Mouse (Mus musculus) frontal cortex, adult 2 months (tissue): Measurements from ENCODE around the gene Rrp8. TPM values are rescaled to one million over a fixed set of nuclear protein-coding genes. Genes with fewer than 3 reads are reported as not detected.
A peak's percentile ranks its signal among the peaks of the same experiment; 100 is the strongest.

Source experiments
- DNase-seq, 2 experiments: peaks; one replicate each; pipeline ENCODE4 v3.0.0; 2022; ENCODE audit warnings: low spot score in 1 of 2; ENCODE audit errors: extremely low spot score in 1 of 2
- polyA plus RNA-seq: library from polyadenylated mRNA; depleted of rRNA; stranded (reverse); fragments of >200 nt; gene quantifications from 2 replicates; pipeline ENCODE4 v1.2.3, GENCODE M21; 2012; rRNA removed

The Rrp8 gene
- 9.5 and 10.0 TPM in 2 replicates for polyA plus RNA-seq

DNA sequence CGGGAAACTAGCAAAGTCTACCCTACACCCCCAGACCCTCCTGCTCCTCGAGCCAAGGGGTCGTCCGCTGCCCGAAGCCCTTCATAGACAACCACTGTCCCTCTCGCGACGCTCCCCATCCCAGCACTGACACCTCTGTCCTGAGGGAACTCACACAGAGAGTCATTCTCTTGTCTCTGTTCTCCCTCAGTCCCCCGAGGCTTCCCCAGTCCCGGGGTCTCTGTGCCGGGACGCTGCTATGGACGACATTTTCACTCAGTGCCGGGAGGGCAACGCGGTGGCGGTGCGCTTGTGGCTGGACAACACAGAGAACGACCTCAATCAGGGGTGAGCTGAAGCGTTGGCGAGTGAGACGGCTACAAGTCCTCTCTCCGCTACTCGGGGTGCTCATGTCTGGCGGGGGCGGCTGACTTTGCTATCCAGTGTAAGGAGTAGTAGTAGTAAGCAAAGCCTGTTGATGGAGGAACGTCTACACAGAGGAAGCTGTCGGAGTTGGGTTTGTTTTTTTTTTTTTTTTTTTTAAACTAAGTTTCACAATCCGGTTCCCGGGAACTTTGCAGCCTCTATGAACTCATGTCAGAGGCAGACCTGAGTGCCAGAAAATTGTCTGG is at the start of gene Rrp8:
Gene Rrp8, minus strand, starts transcription at position 475 of the 611 bp plus-strand sequence.
- no peak for DNase-seq

DNA sequence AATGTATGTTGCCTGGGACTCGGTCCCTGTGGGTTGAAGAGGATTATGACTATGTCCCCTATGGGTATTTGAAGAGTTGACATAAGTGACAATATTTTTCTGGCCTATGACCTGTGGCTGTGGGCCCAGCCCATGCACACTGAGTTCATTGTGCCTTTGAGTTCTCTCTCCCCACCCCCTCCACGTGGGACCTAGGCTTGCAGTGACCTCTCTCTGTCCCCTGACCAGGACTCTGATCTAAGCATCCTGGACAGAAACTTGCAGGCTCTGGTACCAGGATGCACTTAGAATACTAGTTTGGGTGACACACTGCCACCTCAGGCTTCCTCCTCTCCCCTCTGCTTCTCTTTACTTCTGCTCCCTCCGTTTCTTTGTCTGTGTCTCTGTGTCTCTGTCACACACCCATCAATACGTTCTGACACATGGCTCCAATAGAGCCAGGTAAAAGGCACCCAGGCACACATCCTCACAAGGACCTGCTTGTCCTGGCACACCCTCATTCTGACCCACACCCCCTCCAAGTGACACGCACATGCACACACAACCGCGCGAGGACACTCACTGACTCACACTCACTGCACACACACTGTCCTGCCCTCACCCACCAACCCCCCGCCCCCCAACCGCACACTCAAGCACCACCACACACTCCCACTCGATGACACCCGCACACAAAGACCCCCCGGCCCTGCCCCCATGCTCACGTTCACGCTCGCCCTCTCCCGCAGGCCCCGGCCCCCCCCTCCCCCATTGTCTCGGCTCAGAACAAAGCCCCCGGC is 49.5 kb upstream of the Rrp8 start:
- DNase-seq: no peak

DNA sequence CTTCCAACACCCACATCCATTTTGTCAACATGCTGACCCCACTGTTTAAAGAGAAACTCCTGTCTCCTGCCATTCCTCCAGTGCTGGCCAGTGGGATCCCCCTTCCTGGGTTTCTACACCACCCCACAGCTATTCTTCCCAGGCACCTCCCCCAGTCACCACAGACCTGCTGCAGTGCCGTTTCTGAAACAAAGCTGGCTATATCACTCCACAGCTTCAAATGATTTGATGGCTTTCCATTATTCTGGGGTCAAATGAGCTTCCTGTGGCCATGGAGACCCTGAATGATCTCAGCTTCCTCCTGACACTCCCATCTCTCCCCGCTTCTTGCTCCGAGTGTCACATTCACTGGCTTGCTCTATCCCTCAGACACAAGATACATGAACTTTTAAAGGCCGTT is 47.4 kb upstream of the Rrp8 start:
- no peak for DNase-seq

DNA sequence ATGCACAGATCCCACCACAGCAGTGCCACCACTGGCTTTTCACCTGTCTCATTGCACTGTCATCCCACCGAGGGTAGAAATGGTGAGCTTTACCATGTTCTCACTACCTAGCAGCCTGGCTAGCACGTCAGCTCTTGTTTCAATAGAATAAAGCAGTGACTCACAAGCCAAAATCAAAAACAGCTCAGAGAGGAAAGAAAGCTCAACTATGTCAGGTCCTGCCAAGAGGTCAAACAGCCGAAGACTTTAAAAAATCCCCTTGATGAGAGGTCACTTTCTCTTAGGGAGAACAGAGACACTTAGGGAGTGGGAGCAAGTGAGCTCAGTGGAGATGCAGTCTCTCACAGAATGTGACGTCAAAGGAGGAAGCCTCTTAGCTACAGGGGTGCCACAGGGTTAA is 46.7 kb upstream of the Rrp8 start:
- no peak for DNase-seq

DNA sequence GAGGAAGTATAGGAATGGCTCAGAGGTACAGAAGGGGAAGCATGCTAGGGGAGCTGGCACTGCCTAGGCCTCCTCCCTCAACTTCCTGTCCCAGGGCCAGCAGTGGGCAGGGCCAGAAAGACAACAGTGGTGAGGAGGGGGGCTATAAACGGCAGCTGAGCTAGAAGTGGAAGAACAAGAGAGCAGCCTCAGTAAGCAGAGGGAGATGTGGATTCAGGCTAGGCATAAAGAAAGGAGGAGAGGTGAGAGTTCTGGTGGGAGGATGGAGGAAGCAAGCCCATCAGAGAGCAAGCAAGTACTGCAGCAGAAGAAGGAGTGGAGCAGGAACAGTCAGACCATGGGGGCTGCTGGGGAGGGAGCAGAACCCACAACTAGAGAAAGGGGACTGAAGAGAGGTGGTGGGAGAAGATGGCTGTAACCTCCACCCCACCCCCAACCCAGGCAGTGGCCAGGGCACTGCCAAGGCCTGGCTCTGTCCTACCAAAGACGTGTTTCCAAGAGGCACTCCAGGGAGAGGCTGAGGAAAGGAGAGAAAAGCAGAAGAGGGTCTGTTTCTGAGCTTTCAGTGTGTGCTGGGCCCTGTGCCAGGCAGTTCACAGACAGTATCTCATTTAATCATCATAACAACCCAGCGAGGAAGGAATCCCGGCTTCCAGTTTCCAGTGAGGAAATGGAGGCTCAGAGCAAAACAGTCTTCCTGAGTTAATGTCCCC is 41.5 kb upstream of the Rrp8 start:
- DNase-seq: no peak

DNA sequence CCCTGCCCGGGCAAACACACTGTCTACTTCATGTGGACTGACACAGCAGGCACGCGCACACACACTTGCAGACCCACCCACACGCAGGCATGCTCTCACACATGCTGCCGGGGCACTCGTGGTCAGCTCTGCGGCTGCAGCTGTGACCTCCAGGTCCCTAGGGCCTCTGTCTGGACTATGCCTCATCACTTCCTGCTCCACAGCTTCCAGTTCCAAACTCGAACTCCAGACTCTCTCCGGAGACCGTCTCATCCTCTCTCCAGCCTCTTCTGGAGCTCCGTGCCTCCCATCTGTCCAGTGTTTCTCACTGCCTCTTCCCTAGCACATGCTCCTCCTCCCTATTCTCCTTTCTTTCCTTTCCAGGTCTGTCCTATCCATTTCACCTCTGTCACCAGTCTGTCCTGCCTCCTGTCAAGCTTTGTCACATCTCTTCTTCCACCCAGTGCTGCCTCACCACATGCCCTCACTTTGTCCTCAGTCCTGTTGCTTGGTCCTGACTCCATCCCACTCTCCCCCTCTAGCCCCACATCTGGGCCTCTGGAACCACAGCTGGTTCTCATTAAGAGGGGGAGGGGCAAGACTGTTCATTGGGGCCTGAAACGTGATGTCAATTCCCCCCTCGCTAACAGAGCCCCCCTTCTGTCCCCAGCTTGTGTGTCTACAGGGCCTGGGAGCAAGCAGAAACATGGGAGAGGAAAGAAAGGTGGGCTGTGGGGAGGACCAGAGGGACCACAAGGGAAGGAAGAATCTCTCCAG is 40.8 kb upstream of the Rrp8 start:
- DNase-seq: no peak

DNA sequence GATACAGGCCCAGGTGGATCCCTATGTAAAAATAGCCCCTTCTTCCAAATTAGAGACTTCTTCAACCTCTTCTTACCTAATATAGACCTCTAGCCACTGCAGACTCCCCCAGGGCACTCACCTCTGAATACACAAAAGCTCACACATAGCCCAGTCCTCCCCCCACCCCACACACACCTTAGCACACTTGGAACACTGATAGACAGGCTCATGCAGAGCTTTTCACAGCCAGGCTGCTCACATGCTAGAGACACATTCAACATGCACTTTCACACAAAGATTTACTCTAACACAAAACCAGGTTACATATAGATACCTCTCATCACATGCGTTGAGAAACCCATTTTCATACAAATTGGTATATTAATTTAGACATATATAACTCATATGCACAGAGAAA is 40.1 kb upstream of the Rrp8 start:
- DNase-seq: no peak

DNA sequence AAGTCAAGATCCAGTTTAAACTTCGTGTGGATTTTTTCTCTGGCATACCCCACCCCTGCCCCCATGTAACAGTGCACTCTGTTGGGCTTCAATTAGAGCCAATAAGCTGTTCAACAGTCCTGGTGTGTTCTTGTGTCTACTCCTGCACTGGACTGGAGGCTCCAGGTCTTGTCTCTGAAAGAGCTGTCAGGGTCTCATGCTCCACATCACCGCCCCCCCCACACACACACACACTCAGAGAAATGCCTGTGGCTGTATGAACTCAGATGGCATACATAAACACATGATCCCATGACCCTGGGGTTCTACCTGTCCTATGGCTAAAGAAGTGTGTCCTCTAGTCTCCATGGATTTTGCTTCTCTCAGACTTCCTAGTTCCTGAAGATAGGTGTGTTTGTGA is 38.8 kb upstream of the Rrp8 start:
- DNase-seq: no peak

DNA sequence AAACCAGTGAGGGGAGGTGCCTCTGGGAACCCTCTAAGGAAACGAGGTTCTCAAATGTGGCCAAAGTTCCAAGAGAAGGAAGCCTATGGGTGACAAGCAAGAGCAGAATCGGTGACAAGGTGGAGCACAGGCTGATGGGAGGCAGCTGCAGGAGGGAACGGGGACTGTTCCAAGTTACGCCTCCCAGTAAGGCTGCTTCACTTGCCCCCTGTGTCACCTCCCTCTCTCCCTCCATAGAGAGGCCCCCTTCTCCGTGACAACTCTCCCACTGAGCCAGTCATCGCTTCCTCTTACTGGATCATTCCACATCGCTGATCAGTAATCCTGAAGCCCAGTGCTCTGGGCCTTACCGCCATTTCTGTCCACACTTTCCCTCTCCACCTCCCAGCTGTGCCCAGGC is 37.5 kb upstream of the Rrp8 start:
- DNase-seq: no peak

DNA sequence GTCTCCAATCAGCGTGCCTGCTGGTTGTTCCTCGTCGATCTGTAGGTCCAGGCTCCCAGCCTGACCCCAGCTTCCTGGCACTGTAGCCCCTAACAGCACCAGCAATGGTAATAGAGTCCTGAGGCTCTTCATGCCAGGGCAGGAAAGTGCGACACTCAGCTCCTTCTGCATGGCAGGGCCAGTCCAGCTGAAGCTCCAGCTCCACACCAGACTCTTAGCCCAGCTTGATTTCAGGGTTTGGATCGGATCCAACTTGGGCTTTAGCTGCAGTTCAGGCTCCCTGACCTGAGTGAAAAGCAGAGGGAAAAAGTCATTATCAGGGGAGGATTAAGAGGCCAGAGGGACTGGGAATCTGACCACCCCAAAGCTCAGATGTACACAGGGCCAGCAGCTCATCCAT is 35.9 kb upstream of the Rrp8 start:
- DNase-seq: no peak

DNA sequence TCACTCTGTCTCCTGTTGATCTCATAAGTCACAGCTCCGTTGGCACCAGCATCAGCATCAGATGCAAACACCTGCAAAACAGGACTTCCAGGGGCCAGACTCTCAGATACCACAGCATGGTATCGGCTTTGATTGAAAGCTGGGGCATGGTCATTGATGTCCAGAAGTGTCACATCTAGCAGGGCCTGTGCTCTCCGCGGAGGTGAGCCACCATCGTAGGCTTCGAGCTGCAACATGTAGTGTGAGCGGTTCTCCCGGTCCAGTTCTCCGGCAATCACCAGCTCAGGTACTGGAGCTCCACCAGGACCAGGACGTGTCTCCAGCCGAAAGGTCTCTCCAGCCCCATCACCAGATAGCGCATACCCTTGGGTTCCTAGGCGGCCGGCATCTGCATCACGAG is 35.1 kb upstream of the Rrp8 start:
- no peak for DNase-seq

DNA sequence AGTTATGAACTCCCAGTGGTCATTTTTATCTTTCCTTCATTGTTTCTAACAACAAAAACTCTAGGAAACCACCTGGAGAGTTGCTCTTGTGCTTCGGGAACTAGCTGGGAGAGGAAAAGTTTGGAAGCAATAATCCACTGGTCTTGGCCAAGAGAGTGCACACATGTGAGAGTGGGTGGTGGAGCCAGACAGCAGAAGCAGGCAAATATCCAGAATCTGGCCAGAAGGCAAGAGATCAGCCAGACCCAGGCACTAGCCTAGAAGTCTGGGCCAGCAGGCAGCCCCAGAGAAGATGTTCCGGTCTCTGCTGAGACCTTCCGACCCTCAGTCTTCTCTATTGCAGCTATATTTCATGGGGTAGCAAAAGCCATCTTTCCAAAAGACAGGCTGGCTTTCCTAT is 32.8 kb upstream of the Rrp8 start:
- DNase-seq: no peak

DNA sequence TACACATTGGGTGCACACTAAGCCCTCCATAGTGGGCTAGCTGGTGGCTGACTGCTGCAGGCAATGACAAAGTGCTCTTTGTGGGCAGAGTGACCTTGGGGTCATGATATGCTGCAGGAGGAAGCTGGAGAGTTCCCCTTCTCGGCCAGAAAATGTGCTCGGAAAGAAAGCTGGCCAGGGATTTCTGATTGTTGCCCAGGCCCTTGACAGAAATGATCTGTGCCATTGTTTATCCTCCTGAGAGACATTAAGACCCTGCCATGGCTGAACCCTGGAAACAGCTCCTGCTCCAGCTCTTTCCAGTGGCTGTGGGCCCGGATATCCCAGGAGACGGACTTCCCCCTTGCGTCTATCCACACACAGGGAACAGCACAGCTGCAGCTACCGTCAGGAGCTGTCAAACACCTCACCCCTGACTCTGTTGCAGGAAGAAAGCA is 30.6 kb upstream of the Rrp8 start:
- DNase-seq: no peak

DNA sequence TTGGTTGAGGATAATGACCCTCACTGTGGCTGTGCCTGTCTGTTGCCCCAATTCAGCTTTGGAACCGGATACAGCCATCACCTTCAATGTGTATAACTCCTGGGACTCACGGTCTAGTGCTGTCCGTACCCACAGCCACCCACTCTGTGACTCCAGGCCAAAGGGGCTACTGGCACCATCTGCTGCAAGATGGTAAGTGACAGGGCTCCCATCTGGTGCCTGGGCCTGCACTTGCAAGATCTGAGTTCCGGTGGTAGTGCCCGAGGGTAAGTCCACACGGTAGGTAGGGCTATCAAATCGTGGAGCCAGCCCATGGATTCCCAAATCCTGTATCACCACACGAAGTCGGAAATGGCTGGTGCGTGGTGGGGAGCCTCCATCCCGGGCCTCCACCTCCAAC is 27.1 kb upstream of the Rrp8 start:
- no peak for DNase-seq

DNA sequence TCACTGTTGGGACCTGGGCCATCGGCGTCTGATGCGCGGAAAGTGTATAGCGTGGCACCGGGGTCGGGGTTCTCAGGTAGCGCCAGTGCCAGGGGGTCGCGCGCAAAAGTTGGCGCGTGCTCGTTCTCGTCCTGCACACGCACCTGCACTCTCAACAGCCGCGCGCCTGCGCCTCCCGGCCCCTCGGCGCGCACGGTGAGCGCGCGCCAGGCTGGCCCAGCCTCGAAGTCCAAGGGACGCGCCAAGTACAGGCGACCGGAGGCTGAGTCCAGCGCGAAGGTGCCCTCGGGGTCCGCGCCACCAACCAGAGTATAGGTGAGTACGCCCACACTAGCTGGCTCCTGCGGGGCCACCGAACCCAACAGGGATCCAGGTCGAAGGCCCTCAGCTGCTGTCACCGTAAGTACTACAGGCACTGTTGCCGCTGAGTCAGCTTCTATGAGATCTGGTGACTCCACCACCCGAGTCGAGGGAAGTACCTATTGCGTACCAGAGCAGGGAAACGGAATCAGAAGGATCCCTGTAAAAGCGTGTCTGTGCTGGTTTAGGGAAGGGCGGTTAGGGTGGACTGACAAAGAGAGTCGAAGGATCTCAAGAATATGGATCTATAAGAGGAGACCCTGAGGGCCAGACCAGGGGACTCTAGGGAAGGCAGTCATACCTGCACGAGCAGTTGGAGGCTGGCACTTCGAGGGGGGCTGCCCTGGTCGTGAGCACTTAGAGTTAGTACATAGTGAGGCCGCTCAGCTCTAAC is 25.5 kb upstream of the Rrp8 start:
- DNase-seq: no peak

DNA sequence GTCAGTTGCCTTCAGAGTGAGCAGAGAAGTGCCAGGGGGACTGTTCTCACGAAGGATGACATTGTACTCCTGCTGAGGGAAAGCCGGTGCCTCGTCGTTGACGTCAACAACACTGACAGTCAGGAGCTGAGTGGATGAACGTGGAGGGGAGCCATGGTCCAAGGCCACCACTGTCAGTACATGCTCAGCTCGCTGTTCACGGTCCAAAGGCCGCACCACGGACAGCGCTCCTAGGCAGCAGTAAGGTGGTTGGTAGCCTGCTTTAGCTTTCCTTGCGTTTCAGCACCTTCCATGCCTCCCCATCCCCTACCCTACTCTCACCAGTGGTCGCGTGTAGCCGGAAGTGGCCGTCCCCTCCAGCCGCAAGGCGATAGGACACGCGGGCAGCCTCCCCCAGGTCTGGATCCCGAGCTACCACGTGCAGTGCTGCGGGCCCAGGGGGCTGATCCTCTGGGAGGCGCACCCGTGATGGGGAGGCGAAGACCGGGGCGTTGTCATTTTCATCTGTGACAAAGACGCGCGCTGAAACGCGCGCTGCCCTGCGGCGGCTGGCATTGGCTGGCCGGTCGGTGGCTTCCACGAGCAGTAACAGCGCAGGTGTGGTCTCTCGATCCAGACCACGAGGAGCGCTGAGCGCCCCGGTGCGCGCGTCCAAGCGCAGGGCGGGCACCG is 24.8 kb upstream of the Rrp8 start:
- DNase-seq: no peak

DNA sequence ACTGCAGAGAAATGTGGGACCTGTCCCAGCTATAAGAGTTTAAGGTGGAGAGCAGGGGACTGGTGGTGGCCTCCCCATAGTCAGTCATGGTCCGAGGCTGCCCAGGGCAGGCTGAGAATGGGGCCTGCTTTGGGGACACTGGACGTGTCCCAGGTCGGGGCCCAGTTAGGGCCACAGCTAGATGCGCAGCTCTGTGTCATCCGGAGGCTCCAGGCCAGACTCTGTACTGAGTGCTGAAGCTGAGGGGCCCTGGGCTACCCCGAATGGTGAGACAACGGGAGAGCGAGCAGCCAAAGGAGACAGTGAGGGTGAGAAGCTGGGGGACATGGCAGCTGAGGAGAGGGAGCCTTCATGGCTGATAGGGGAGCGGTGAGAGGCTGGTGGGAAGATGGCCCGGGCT is 16.1 kb upstream of the Rrp8 start:
- no peak for DNase-seq

DNA sequence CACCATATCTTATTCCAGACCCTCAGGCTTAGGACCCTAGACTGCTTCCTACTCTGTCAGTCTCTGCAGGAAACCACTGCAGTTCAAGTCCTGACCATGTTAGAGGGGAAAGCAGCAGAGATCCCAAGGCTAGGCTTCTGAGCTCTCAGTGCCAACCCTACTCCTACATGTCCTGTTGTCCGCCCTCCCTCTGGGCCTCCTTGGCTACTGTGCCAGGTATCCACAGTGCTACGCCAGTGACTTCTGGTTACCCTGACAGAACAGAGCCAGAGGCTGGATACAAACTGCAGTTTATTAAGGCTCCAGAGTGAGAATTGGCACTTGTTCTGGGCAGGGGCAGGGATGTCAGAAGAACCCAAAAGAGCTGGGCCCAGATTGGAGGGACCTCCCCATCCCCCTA is 15.5 kb upstream of the Rrp8 start:
- DNase-seq: no peak

DNA sequence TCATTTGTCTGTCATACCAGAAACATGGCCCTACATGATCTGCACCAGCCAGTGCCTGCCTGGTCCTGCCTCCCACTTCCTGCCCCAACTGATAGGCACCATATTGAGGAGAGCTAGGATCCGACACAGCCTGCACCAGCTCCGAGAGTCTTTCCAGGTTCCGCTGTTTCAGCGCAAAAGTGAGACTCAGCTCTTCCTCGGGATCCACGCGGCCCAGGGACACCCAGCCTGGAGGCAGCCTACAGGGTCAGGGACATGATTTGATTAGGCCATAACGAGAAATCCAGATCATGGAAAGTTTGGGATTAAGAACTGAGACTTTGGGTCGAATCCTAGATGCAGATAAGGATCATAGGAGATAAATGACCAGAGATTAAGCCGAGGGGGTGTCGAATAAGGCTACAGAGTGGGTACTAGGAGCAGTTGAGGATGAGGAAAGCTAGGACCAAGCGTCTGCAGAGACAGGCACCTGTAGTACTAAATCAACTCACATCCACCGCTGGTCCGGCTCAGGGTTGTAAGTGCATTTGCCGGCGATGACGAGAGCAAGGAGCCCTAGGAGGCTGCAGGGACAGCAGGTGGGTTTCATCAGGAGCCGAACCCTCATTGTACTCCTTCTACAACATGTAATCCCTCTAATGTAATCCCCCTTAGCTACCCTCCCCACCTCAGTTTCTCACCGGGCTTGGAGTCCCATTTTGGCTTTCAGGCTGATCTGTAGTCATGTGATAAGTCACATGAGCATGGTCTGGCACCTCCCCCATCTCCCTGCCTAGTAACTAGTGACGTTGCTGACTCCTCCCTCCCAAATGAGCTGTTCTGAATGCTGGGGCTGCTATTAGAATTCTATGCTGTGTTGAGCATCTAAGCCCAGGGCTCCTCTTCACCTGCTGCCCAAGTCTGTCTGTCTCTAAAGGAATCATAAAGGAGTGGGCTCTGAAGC is 14.6 kb upstream of the Rrp8 start, which contains the start of gene Tpp1:
Gene Tpp1, minus strand, starts transcription at position 745 of the 943 bp plus-strand sequence.
- peak; percentile 96 to 97 for DNase-seq
